Mouse (Mus musculus): Measurements from ENCODE around the gene Cfhr1. TPM values are rescaled to one million over a fixed set of nuclear protein-coding genes. Genes with fewer than 3 reads are reported as not detected.

The Cfhr1 gene
- polyA plus RNA-seq (2012; rRNA removed) = 2.8 and 3.1 TPM in 2 replicates

DNA sequence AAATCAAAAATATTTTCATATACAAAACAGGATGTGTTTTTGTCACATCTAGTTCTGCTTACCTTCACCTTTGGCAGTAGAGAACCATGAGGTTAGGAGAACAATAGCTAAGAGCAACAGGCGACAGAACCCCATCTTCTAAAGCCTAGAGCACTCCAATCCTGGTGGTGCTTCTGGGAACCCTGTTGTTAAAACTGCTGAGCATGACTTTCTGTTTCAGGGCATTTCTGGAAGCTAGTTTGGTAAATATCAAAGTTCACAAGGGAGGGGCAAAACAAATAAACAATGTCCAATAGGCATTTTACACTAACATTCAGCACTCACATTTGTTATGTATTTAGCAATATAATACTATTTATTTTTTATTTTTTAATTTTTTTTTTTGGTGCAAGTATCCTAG is at the start of gene Cfhr1:
TSS of gene Cfhr1 (minus strand) at position 249 of the 400 bp plus-strand sequence.
- no peaks in the 10 kb centered on the region for H3K36me3 ChIP-seq (ENCODE audit: control insufficient read depth, insufficient read depth, low read length)
- H3K27me3 ChIP-seq (ENCODE audit: control insufficient read depth, insufficient read depth, low read length) = no peaks in the 10 kb centered on the region
- H3K4me1 ChIP-seq (ENCODE audit: control insufficient read depth, insufficient read depth, low read length) = no peaks in the 10 kb centered on the region
- no peak within 1 kb of the TSS for H3K4me3 ChIP-seq (ENCODE audit: control insufficient read depth, low read depth, low read length)
- no peak within 1 kb of the TSS for H3K27ac ChIP-seq (ENCODE audit: control insufficient read depth, insufficient read depth, low read depth, low read length)
- TF ChIP-seq CTCF (IDR thresholded peaks at IDR 0.05; ENCODE audit: control insufficient read depth, insufficient read depth, insufficient replicate concordance, low read depth, low read length) = no peak
- no peak for TF ChIP-seq POLR2A (IDR thresholded peaks at IDR 0.05; ENCODE audit: control insufficient read depth, low read depth, low read length)

DNA sequence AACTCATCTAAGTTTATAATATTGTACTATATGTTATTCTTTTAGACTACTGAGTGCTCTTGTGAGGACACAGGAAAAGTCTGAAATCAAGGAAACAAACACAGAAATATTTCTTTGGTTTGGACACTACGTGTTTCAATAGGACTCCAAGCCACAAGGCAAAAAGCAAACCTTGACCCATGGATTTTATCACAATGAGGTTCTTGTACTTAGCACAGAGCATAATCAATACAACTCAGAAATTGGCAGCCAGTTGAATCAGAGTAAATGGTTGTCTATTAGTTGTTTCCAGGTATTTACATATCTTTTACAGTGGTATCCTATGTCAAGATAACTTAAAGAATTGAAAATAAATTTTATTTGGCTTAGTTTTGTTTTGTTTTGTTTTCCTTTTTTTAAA is 8.8 kb downstream of the Cfhr1 start:
- no peaks in the 10 kb centered on the region for H3K36me3 ChIP-seq (ENCODE audit: control insufficient read depth, insufficient read depth, low read length)
- H3K4me1 ChIP-seq (ENCODE audit: control insufficient read depth, insufficient read depth, low read length) = no peaks in the 10 kb centered on the region
- no peaks in the 10 kb centered on the region for H3K27me3 ChIP-seq (ENCODE audit: control insufficient read depth, insufficient read depth, low read length)
- no peak overlapping the region for H3K4me3 ChIP-seq (ENCODE audit: control insufficient read depth, low read depth, low read length)
- TF ChIP-seq POLR2A (IDR thresholded peaks at IDR 0.05; ENCODE audit: control insufficient read depth, low read depth, low read length) (no peak), CTCF (IDR thresholded peaks at IDR 0.05; ENCODE audit: control insufficient read depth, insufficient read depth, insufficient replicate concordance, low read depth, low read length) (no peak)
- H3K27ac ChIP-seq (ENCODE audit: control insufficient read depth, insufficient read depth, low read depth, low read length) = no peak overlapping the region

DNA sequence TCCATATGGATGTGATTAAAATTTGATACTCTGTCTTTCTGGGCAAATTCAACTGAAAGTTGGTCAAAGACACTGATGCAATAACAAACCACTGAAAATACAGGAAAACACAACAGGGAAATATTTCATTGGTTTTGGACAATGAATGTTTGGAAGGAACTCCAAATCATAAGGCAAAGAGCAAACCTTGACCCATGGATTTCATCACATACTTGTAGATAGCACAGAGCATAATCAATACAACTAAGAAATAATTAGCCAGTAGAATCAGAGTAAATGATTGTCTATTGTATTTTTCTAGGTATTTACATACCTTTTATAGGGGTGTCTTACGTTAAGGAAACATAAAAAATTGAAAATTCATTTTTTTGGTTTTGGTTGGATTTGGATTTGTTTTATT is 11.5 kb downstream of the Cfhr1 start:
- H3K27me3 ChIP-seq (ENCODE audit: control insufficient read depth, insufficient read depth, low read length) = no peaks in the 10 kb centered on the region
- H3K4me3 ChIP-seq (ENCODE audit: control insufficient read depth, low read depth, low read length) = no peak overlapping the region
- H3K27ac ChIP-seq (ENCODE audit: control insufficient read depth, insufficient read depth, low read depth, low read length) = no peak overlapping the region
- H3K36me3 ChIP-seq (ENCODE audit: control insufficient read depth, insufficient read depth, low read length) = no peaks in the 10 kb centered on the region
- no peaks in the 10 kb centered on the region for H3K4me1 ChIP-seq (ENCODE audit: control insufficient read depth, insufficient read depth, low read length)
- no peak for TF ChIP-seq POLR2A (IDR thresholded peaks at IDR 0.05; ENCODE audit: control insufficient read depth, low read depth, low read length)
- TF ChIP-seq CTCF (IDR thresholded peaks at IDR 0.05; ENCODE audit: control insufficient read depth, insufficient read depth, insufficient replicate concordance, low read depth, low read length) = no peak

DNA sequence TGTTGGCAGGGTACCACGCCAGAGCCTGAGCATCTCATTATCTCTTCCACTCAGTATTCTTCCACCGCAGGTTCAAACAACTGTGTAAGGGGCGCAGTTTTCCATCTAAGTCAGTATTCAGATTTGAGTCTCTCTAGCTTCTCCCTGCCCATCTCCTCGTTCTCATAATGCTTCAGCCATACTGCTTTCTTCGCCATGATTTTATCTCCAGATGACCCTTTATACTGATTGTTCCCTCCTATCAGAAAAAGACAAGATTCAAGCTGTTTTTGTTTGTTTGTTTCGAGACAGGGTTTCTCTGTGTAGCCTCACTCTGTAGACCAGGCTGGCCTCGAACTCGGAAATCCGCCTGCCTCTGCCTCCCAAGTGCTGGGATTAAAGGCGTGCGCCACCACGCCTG is 45.5 kb downstream of the Cfhr1 start:
- TF ChIP-seq POLR2A (IDR thresholded peaks at IDR 0.05; ENCODE audit: control insufficient read depth, low read depth, low read length) = no peak
- TF ChIP-seq CTCF (IDR thresholded peaks at IDR 0.05; ENCODE audit: control insufficient read depth, insufficient read depth, insufficient replicate concordance, low read depth, low read length) = no peak
- H3K27me3 ChIP-seq (ENCODE audit: control insufficient read depth, insufficient read depth, low read length) = no peaks in the 10 kb centered on the region

DNA sequence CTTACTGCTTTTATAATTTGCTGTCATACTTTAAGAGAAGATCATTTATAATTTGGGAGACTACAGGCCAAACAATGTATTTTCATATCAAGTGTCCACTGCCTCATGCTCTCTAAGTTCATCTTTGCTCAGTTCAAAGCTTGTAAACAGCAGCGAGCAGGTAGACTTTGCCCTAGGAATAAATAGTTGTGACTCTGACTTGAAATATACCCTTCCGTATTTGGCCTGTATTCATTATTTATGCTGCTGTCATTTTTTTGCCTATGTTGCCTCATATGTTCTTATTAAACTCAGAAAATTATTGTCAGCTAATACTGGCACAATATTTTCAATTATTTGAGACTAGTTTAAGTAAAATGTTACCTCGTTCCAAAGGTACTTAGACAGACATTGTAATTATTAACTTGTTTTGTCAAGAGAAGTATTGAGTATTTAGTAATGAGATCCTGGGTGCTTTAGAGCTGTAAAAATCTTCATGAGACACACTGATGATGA is 58.8 kb downstream of the Cfhr1 start, which contains the start of gene F13b:
TSS of gene F13b (plus strand) at position 445 of the 495 bp plus-strand sequence.
- H3K27me3 ChIP-seq (ENCODE audit: control insufficient read depth, insufficient read depth, low read length) = no peaks in the 10 kb centered on the region
- H3K27ac ChIP-seq (ENCODE audit: control insufficient read depth, insufficient read depth, low read depth, low read length) = no peak within 1 kb of the TSS
- no peaks in the 10 kb centered on the region for H3K4me1 ChIP-seq (ENCODE audit: control insufficient read depth, insufficient read depth, low read length)
- no peak for TF ChIP-seq CTCF (IDR thresholded peaks at IDR 0.05; ENCODE audit: control insufficient read depth, insufficient read depth, insufficient replicate concordance, low read depth, low read length)
- TF ChIP-seq POLR2A (IDR thresholded peaks at IDR 0.05; ENCODE audit: control insufficient read depth, low read depth, low read length) = no peak
- H3K36me3 ChIP-seq (ENCODE audit: control insufficient read depth, insufficient read depth, low read length) = no peaks in the 10 kb centered on the region
- H3K4me3 ChIP-seq (ENCODE audit: control insufficient read depth, low read depth, low read length) = no peak within 1 kb of the TSS

More for the DNA sequence above, 45.5 kb downstream of the Cfhr1 start:
- Histone ChIP-seq H3K27ac (ENCODE audit: control insufficient read depth, insufficient read depth, low read depth, low read length) (no peak overlapping the region), H3K4me1 (ENCODE audit: control insufficient read depth, insufficient read depth, low read length) (no peaks in the 10 kb centered on the region), H3K4me3 (ENCODE audit: control insufficient read depth, low read depth, low read length) (no peak overlapping the region), H3K36me3 (ENCODE audit: control insufficient read depth, insufficient read depth, low read length) (no peaks in the 10 kb centered on the region)

DNA sequence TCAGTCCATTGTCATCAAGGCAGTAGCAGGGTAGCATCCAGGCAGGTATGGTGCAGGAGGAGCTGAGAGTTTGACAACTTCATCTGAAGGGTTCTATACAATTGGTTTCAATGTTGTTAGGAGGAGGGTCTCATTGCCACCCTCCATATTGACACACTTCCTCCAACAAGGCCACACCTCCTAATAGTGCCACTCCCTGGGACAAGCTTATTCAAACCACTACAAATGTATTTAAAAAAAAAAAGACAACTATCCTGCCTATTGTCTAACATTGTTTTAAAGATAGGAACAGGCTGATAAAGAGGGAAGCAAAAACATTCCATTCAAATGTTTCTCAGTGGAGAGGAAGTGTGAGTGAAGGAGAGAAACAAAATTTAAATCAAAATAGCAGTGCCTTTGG is 60.3 kb downstream of the Cfhr1 start:
- Histone ChIP-seq H3K36me3 (ENCODE audit: control insufficient read depth, insufficient read depth, low read length) (no peaks in the 10 kb centered on the region), H3K27ac (ENCODE audit: control insufficient read depth, insufficient read depth, low read depth, low read length) (no peak overlapping the region), H3K4me1 (ENCODE audit: control insufficient read depth, insufficient read depth, low read length) (no peaks in the 10 kb centered on the region), H3K4me3 (ENCODE audit: control insufficient read depth, low read depth, low read length) (no peak overlapping the region), H3K27me3 (ENCODE audit: control insufficient read depth, insufficient read depth, low read length) (no peaks in the 10 kb centered on the region)
- TF ChIP-seq CTCF (IDR thresholded peaks at IDR 0.05; ENCODE audit: control insufficient read depth, insufficient read depth, insufficient replicate concordance, low read depth, low read length) (no peak), POLR2A (IDR thresholded peaks at IDR 0.05; ENCODE audit: control insufficient read depth, low read depth, low read length) (no peak)

Other genes starting within 250 kb of the Cfhr1 start
- gene Crb1, start 183.2 kb downstream of the Cfhr1 start, polyA plus RNA-seq (2012; rRNA removed) = 1.8 and 2.3 TPM in 2 replicates
- 1.6 and 2.2 TPM in 2 replicates for gene Zbtb41, start 138.0 kb downstream of the Cfhr1 start, polyA plus RNA-seq (2012; rRNA removed)
- gene Aspm, start 105.5 kb downstream of the Cfhr1 start, polyA plus RNA-seq (2012; rRNA removed) = 1.5 and 1.7 TPM in 2 replicates
- 0.14 TPM in 1 of 2 replicates, not detected in the other for gene F13b, start 58.6 kb downstream of the Cfhr1 start, polyA plus RNA-seq (2012; rRNA removed)
- not detected in 2 replicates for gene Gm4788, start 221.0 kb upstream of the Cfhr1 start, polyA plus RNA-seq (2012; rRNA removed)